Mouse (Mus musculus): ENCODE results near the gene Nploc4. TPM values are rescaled to one million over a fixed set of nuclear protein-coding genes. Genes with fewer than 3 reads are reported as not detected.
"Not testable (repeated sequence)": the region's sequence is repeated elsewhere in the genome, so short reads cannot be mapped to it uniquely, and the experiment has no call there.

The Nploc4 gene
- polyA plus RNA-seq, 1 experiment, result 46.6 TPM

DNA sequence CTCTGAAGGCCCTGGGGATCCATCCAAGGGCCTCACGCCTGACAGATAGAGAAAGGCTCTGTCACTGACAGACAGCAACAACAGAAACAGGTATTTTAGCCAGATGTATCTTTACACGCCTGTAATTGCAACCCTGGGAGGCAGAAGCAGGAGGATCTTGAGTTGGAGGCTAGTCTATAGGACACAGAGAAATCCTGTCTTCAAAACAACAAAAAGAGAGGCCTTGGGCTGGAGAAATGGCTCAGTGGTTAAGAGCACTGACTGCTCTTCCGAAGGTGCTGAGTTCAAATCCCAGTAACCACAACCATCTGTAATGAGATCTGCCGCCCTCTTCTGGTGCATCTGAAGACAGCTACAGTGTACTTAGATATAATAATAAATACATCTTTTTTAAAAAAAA is 80.6 kb downstream of the Nploc4 start:
- Histone ChIP-seq H3K4me3 (ENCODE audit: insufficient read depth, low read length) (no peak overlapping the region), H3K27ac (ENCODE audit: insufficient read depth, low read depth, low read length) (no peak overlapping the region), H3K4me1 (ENCODE audit: control insufficient read depth, insufficient read depth, low read length) (peaks cover 58% of the 10 kb centered on the region)
- TF ChIP-seq POLR2A (IDR thresholded peaks at IDR 0.05; ENCODE audit: borderline replicate concordance, low read depth, low read length) (no peak), CTCF (IDR thresholded peaks at IDR 0.05; ENCODE audit: low read depth, low read length) (0 out of 2 replicates have a peak, but pooled peaks have one; percentile 6)

DNA sequence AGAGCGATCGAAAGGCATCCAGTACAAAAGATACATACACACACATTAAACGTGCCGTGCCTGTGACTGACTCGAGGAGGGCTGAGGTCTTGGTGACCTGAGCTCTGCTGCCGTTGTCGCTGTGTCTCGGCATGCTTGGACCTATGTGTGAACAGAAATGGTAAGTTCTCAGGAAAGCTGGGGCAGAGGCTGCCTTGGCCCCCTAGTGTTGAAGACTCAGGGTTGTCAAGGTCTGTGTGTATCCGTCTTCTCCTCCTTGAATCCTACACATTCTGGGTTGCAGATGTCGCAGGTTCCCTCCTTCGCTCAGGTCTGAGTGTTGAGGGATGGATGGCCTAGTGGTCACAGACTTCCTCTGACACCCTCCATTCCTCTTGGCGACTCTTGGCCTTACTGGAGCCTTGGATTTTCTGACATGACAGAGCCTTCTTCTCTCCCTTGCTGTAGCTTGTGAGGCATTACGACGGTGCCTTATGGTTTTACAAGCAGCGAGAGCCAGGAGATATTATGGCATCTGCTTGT is 81.1 kb downstream of the Nploc4 start:
- no peak for TF ChIP-seq CTCF (IDR thresholded peaks at IDR 0.05; ENCODE audit: low read depth, low read length)
- TF ChIP-seq POLR2A (IDR thresholded peaks at IDR 0.05; ENCODE audit: borderline replicate concordance, low read depth, low read length), result no peak
- H3K4me3 ChIP-seq (ENCODE audit: insufficient read depth, low read length), result no peak overlapping the region
- H3K27ac ChIP-seq (ENCODE audit: insufficient read depth, low read depth, low read length), result no peak overlapping the region
- H3K4me1 ChIP-seq (ENCODE audit: control insufficient read depth, insufficient read depth, low read length), result peaks cover 64% of the 10 kb centered on the region

DNA sequence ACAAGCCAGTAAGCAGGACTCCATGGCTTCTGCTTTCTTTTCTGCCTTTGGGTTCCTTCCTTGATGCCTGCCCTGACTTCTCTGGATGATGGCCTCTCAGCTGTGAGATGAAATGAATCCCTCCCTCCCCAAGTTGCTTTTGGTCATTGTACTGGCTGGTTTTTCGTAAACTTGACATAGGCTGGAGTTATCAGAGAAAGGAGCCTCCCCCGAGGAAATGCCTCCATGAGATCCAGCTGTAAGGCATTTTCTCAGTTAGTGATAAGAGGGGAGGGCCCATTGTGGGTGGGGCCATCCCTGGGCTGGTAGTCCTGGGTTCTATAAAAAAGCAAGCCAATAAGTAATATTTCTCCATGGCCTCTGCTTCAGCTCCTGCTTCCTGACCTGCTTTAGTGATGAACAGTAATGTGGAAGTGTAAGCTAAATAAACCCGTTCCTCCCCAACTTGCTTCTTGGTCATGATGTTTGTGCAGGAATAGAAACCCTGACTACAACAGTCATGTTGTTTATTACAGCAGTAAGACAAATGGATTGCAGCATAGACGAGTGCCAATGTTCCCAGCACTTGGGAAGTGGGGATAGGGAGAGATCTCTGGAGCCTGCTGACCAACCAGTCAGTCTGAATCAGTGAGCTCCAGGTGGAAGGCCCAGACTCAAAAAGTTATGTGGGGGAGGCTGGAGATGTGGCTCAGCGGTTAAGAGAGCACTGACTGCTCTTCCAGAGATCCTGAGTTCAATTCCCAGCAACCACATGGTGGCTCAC is 82.0 kb downstream of the Nploc4 start:
- H3K4me1 ChIP-seq (ENCODE audit: control insufficient read depth, insufficient read depth, low read length), result peaks cover 72% of the 10 kb centered on the region
- H3K27ac ChIP-seq (ENCODE audit: insufficient read depth, low read depth, low read length), result no peak overlapping the region

DNA sequence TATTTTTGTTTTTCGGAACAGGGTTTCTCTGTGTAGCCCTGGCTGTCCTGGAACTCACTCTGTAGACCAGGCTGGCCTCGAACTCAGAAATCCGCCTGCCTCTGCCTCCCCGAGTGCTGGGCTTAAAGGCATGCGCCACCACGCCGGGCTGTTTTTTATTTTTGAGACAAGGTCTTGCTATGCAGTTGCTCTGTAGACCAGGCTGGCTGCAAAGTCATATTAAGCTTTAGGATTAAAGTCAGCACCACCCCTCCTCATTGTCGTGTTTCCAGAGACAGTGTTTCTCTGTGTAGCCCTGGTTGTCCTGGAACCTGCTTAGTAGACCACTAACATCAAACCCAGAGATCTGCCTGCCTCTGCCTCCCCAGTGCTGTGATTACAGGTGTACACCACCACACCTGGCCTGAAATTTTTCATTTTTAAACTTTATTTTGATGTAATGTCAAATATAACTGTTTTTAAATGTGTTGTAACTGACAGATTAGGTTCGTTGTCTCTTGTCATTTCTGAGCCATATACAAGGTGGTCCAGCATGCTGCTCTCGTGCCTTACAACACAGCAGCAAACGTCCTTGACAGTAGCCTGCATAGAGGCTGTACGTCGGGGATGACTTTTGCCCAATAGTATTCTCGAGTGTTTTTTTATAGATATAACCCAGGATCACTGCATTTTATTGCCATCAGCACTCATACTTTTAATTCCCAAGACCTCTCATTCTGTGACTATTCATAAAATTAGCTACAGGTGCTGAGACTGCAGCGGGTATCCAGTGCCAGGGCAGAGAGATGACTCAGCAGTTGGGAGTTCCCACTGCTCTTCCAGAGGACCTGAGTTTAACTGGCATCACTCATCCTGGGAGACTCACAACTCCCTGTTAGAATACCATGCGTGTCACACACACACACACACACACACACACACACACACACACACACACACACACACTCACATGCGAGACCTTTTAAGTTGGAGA is 82.9 kb downstream of the Nploc4 start:
- TF ChIP-seq POLR2A (IDR thresholded peaks at IDR 0.05; ENCODE audit: borderline replicate concordance, low read depth, low read length) (no peak), CTCF (IDR thresholded peaks at IDR 0.05; ENCODE audit: low read depth, low read length) (no peak)
- Histone ChIP-seq H3K4me1 (ENCODE audit: control insufficient read depth, insufficient read depth, low read length) (peaks cover 64% of the 10 kb centered on the region), H3K27ac (ENCODE audit: insufficient read depth, low read depth, low read length) (no peak overlapping the region), H3K4me3 (ENCODE audit: insufficient read depth, low read length) (no peak overlapping the region)

More for the DNA sequence above, 82.0 kb downstream of the Nploc4 start:
- H3K4me3 ChIP-seq (ENCODE audit: insufficient read depth, low read length), result no peak overlapping the region
- TF ChIP-seq POLR2A (IDR thresholded peaks at IDR 0.05; ENCODE audit: borderline replicate concordance, low read depth, low read length) (no peak), CTCF (IDR thresholded peaks at IDR 0.05; ENCODE audit: low read depth, low read length) (no peak)

DNA sequence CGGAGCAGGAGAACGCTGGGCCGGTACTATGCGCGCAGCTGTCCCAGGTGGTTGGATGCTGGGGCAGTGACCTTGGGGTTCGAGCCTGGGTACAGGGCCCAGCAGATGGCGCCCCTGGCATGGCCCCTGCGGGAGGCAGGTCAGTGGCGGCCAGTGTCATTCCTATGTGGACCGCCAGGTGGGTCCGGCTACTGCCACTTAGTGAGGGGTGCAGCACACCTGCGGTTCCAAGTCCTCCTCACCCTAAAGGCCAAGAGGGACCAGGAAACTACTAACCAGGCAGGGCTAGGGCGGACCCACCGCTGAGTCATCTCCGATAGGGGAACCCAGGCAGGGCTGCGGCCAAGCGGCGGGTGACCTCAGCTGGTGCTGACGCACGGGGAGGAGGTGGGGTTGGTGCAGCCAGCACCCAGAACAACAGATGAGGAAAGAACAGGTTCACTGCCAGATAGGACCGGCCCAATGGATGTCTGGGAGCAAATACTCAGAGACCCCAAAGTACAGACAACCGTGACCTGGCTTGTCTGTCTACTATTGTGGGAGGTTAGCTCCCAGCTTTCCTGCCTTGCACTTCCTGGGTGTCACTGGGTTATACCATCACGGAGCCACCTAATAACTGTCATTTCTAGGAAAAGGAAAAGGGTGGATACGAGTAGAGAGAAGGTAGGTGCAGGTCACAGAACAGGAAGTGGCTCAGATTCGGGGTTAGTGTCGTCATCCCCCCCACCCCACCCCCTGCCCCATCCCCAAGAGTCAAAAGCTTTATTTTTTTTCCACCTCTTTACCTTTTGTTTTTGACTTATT is 83.8 kb downstream of the Nploc4 start:
- TF ChIP-seq POLR2A (IDR thresholded peaks at IDR 0.05; ENCODE audit: borderline replicate concordance, low read depth, low read length), result no peak
- peak; percentile 57; the same call in 1 of the 2 replicates for TF ChIP-seq CTCF (IDR thresholded peaks at IDR 0.05; ENCODE audit: low read depth, low read length)
- H3K4me1 ChIP-seq (ENCODE audit: control insufficient read depth, insufficient read depth, low read length), result peaks cover 58% of the 10 kb centered on the region
- peak overlapping the region; percentile 87 for H3K27ac ChIP-seq (ENCODE audit: insufficient read depth, low read depth, low read length)
- peak overlapping the region; percentile 38 for H3K4me3 ChIP-seq (ENCODE audit: insufficient read depth, low read length)

DNA sequence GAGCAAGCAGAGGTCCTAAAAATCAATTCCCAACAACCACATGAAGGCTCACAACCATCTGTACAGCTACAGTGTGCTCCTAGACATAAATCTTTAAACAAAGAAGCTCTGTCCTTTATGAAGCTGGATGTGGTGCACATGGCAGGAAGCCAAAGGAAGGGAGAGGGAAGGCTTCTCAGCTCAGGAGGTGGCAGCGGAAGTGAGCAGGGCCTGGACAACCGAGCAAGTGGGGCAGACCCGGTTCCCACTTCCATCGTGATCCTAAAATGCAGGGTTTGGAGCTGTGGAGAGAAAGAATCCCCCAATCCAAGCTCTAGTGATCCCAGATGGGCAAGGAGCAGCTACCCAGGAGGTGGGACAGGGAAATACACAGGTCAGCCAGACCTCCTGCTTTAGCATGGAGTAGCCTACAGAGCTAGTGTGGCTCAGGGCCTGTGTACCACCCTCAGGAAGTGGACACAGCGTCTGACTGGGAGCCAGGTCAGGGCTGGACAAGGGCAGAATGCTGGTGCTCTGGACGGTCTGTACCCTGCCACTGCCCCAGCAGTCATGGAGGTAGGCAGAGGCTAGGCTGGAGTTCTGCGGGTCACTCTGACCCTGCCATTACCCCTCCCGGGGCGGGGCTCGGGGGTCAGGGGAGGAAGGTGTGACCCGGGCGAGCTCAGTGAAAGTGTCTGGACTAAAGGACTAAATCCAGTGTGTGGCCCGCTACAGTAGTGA is 84.8 kb downstream of the Nploc4 start:
- peak overlapping the region; percentile 87 for H3K27ac ChIP-seq (ENCODE audit: insufficient read depth, low read depth, low read length)
- peaks cover 51% of the 10 kb centered on the region for H3K4me1 ChIP-seq (ENCODE audit: control insufficient read depth, insufficient read depth, low read length)
- TF ChIP-seq POLR2A (IDR thresholded peaks at IDR 0.05; ENCODE audit: borderline replicate concordance, low read depth, low read length) (no peak), CTCF (IDR thresholded peaks at IDR 0.05; ENCODE audit: low read depth, low read length) (no peak)
- peak overlapping the region; percentile 27 for H3K4me3 ChIP-seq (ENCODE audit: insufficient read depth, low read length)

DNA sequence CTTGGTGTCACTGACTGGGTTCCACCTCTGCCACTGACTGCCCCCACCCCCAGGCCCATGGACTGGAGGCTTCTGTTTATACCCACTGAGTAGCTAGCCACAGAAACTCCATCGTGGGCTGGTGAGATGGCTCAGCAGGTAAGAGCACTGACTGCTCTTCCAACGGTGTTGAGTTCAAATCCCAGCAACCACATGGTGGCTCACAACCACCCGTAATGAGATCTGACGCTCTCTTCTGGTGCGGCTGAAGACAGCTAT is 85.5 kb downstream of the Nploc4 start:
- Histone ChIP-seq H3K27ac (ENCODE audit: insufficient read depth, low read depth, low read length) (peak overlapping the region; percentile 87), H3K4me1 (ENCODE audit: control insufficient read depth, insufficient read depth, low read length) (peaks cover 47% of the 10 kb centered on the region)
- H3K4me3 ChIP-seq (ENCODE audit: insufficient read depth, low read length), result not testable (repeated sequence)

DNA sequence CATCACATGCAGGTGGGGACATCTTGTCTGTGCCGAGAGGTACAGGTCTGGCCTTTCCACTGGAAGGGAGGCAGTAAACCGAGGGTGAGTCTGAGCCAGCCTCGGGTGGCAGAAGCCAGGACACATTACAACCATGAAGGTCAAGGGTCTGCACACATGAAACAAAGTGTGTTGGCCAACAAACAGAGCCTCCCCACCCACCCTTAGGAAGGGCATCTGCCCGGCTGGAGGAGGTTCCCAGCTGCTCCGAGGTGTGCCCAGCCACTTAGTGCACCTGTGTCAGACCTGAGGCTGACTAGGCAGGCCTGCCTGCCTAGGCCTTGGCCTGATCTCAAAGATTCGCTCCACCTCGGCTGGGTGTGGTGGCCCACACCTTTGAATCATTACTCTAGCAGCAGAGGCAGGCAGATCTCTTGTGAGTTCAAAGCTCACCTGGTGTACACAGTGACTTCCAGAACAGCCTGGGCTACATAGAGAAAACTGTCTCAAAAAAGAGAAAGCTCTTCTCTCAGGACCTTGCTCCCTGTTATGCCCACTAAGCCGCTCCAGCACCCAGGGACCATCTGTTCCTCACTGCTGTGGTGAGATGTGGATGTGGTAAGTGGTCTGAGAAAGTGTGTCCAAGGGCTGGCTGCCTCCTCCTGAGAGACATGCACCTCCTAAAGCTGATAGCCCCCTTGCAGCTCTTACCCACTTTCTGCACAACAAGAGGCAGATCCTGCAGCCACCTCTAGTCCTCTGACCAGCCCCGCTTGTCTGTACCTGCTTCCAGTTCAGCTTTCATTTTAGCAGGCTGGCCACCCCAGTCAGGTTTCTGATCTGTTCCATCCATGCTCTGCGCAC is 86.0 kb downstream of the Nploc4 start:
- no peak overlapping the region for H3K4me3 ChIP-seq (ENCODE audit: insufficient read depth, low read length)
- peaks cover 47% of the 10 kb centered on the region for H3K4me1 ChIP-seq (ENCODE audit: control insufficient read depth, insufficient read depth, low read length)
- peak overlapping the region; percentile 49 for H3K27ac ChIP-seq (ENCODE audit: insufficient read depth, low read depth, low read length)
- no peak for TF ChIP-seq CTCF (IDR thresholded peaks at IDR 0.05; ENCODE audit: low read depth, low read length)
